Mouse (Mus musculus): ENCODE measurements around the gene Nop53. TPM values are rescaled to one million over a fixed set of nuclear protein-coding genes. Genes with fewer than 3 reads are reported as not detected.
A peak's percentile ranks its signal among the peaks of the same experiment; 100 is the strongest.

The Nop53 gene
- total RNA-seq (2021): 100 to 1,000 TPM; 104 TPM

- intact Hi-C loops (cut with DNase I): no loop called here
- peak; percentile 92 to 94 for DNase-seq (ENCODE audit: extremely low spot score in 1 of 2, low spot score in 2 of 2)
Measured at GRCm38 (mm10) chr7:15945721-15946536, at the start of gene Nop53. Nop53 (minus strand) TSS chr7:15946074.

GRCm38 (mm10) chr7:15993789-15994188, 47.9 kb upstream of the Nop53 start:
- DNase-seq (ENCODE audit: extremely low spot score in 1 of 2, low spot score in 2 of 2): no peak
- intact Hi-C loops (cut with DNase I): no loop called here

GRCm38 (mm10) chr7:15993152-15993551, 47.3 kb upstream of the Nop53 start:
- intact Hi-C loops (cut with DNase I): no loop called here
- no peak for DNase-seq (ENCODE audit: extremely low spot score in 1 of 2, low spot score in 2 of 2)

- intact Hi-C loops (cut with DNase I): loop anchor here (2.0 kb wide), 1 partner anchor 29 kb away; no protein-coding TSS in a partner anchor
- no peak for DNase-seq (ENCODE audit: extremely low spot score in 1 of 2, low spot score in 2 of 2)
Measured at GRCm38 (mm10) chr7:15991764-15992163, 45.9 kb upstream of the Nop53 start.

- DNase-seq (ENCODE audit: extremely low spot score in 1 of 2, low spot score in 2 of 2): no peak
- intact Hi-C loops (cut with DNase I): no loop called here
Measured at GRCm38 (mm10) chr7:15987661-15988356, 41.9 kb upstream of the Nop53 start.

GRCm38 (mm10) chr7:15982729-15983407, 37.0 kb upstream of the Nop53 start:
- intact Hi-C loops (cut with DNase I): loop anchor here (2.0 kb wide), 1 partner anchor 64 kb away; the partner anchor contains the start of gene Bicra
- no peak for DNase-seq (ENCODE audit: extremely low spot score in 1 of 2, low spot score in 2 of 2)

GRCm38 (mm10) chr7:15981538-15981937, 35.7 kb upstream of the Nop53 start:
- intact Hi-C loops (cut with DNase I): no loop called here
- DNase-seq (ENCODE audit: extremely low spot score in 1 of 2, low spot score in 2 of 2): no peak

GRCm38 (mm10) chr7:15980246-15980645, 34.4 kb upstream of the Nop53 start:
- peak in 1 of 2 experiments; percentile 58 for DNase-seq (ENCODE audit: extremely low spot score in 1 of 2, low spot score in 2 of 2)
- intact Hi-C loops (cut with DNase I): no loop called here

- intact Hi-C loops (cut with DNase I): no loop called here
- no peak for DNase-seq (ENCODE audit: extremely low spot score in 1 of 2, low spot score in 2 of 2)
Measured at GRCm38 (mm10) chr7:15975904-15976303, 30.0 kb upstream of the Nop53 start.

- intact Hi-C loops (cut with DNase I): no loop called here
- DNase-seq (ENCODE audit: extremely low spot score in 1 of 2, low spot score in 2 of 2): peak in 1 of 2 experiments; percentile 58
Measured at GRCm38 (mm10) chr7:15975451-15975850, 29.6 kb upstream of the Nop53 start.

- intact Hi-C loops (cut with DNase I): no loop called here
Measured at GRCm38 (mm10) chr7:15974712-15975111, 28.8 kb upstream of the Nop53 start.

GRCm38 (mm10) chr7:15972247-15972646, 26.4 kb upstream of the Nop53 start:
- no peak for DNase-seq (ENCODE audit: extremely low spot score in 1 of 2, low spot score in 2 of 2)
- intact Hi-C loops (cut with DNase I): no loop called here

More at GRCm38 (mm10) chr7:15974712-15975111, 28.8 kb upstream of the Nop53 start:
- peak in 1 of 2 experiments; percentile 69 for DNase-seq (ENCODE audit: extremely low spot score in 1 of 2, low spot score in 2 of 2)

GRCm38 (mm10) chr7:15969674-15970073, 23.8 kb upstream of the Nop53 start:
- DNase-seq (ENCODE audit: extremely low spot score in 1 of 2, low spot score in 2 of 2): no peak
- intact Hi-C loops (cut with DNase I): no loop called here

- intact Hi-C loops (cut with DNase I): no loop called here
- DNase-seq (ENCODE audit: extremely low spot score in 1 of 2, low spot score in 2 of 2): no peak
Measured at GRCm38 (mm10) chr7:15968322-15968721, 22.4 kb upstream of the Nop53 start.

GRCm38 (mm10) chr7:15967312-15967711, 21.4 kb upstream of the Nop53 start, which contains the start of gene Ehd2:
Ehd2 (minus strand) TSS chr7:15967567.
- intact Hi-C loops (cut with DNase I): no loop called here

GRCm38 (mm10) chr7:15966489-15966888, 20.6 kb upstream of the Nop53 start:
- intact Hi-C loops (cut with DNase I): no loop called here
- DNase-seq (ENCODE audit: extremely low spot score in 1 of 2, low spot score in 2 of 2): no peak

More at GRCm38 (mm10) chr7:15967312-15967711, 21.4 kb upstream of the Nop53 start, which contains the start of gene Ehd2:
- peak in 1 of 2 experiments; percentile 80 for DNase-seq (ENCODE audit: extremely low spot score in 1 of 2, low spot score in 2 of 2)

- DNase-seq (ENCODE audit: extremely low spot score in 1 of 2, low spot score in 2 of 2): no peak
- intact Hi-C loops (cut with DNase I): no loop called here
Measured at GRCm38 (mm10) chr7:15963798-15964652, 18.2 kb upstream of the Nop53 start.

All from left cerebral cortex, postnatal 10 days (tissue).